Mouse (Mus musculus) midbrain, embryonic 12.5 days (tissue): ENCODE data around the gene Tgm1. TPM values are rescaled to one million over a fixed set of nuclear protein-coding genes. Genes with fewer than 3 reads are reported as not detected.
"Not testable (repeated sequence)": the region's sequence is repeated elsewhere in the genome, so short reads cannot be mapped to it uniquely, and the experiment has no call there.

Experiments used
- ATAC-seq: fragments of 200-750 bp; cut with Nextera tagmentation; 2 replicates; pipeline ENCODE4 v1.8.0; 2017; ENCODE audit warnings: low read depth, moderate TSS enrichment, moderate library complexity; ENCODE audit not compliant: low FRiP score
- H3K27ac ChIP-seq: fragments of 300-500 bp; sonication (generic); replicated peaks from 2 replicates; pipeline ENCODE4 v1.5.1; 2016; ENCODE audit warnings: mild to moderate bottlenecking
- H3K27me3 ChIP-seq: fragments of 300-500 bp; sonication (generic); 2 replicates; pipeline ENCODE4 v1.6.1; 2016; ENCODE audit warnings: mild to moderate bottlenecking
- H3K36me3 ChIP-seq: fragments of 300-500 bp; sonication (generic); 2 replicates; pipeline ENCODE4 v1.6.1; 2016
- H3K4me1 ChIP-seq: fragments of 300-500 bp; sonication (generic); 2 replicates; pipeline ENCODE4 v1.6.1; 2016
- H3K4me2 ChIP-seq: fragments of 300-500 bp; sonication (generic); replicated peaks from 2 replicates; pipeline ENCODE4 v1.6.1; 2016; ENCODE audit warnings: mild to moderate bottlenecking, moderate library complexity
- H3K4me3 ChIP-seq: fragments of 300-500 bp; sonication (generic); 2 replicates; pipeline ENCODE4 v1.5.1; 2016; ENCODE audit warnings: mild to moderate bottlenecking
- H3K9ac ChIP-seq: fragments of 300-500 bp; sonication (generic); replicated peaks from 2 replicates; pipeline ENCODE4 v1.6.1; 2016; ENCODE audit warnings: mild to moderate bottlenecking, moderate library complexity
- H3K9me3 ChIP-seq: fragments of 300-500 bp; sonication (generic); 2 replicates; pipeline ENCODE4 v1.6.1; 2016; ENCODE audit warnings: mild to moderate bottlenecking
- WGBS: fragments of 180-500 bp; shearing (Covaris S2); methylation state at CpG from one replicate; pipeline ENCODE4 v1.1.7; 2016; 5-methylcytosine and 5-hydroxymethylcytosine counted together
- polyA plus RNA-seq: library from polyadenylated mRNA; unstranded; fragments of >200 nt; fragmentation: Nextera tagmentation; extraction: Ambion mirVana; gene quantifications from 2 replicates; pipeline ENCODE4 v1.2.1, GENCODE M21; 2016

Gene Tgm1
- polyA plus RNA-seq, result 0.56 and 0.59 TPM in 2 replicates

DNA sequence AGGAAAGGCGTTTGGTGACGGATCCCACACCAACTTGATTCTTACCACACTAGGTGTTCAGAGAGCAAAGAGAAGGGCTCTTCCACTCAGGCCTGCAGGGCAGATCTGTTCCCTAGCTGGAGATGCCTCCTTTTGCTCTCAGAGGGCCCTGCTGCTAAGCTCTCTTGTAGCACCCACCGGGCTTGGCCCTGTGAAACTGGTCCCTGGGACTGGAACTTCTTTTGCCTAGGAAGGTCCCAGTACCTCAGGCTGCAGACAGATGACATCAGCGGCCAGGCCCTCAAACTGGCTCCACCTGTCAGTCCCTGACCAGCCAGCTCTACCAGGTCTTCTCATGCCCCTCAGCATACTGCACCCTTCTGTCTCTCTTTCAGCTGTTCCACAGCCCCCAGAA is at the start of gene Tgm1:
TSS of gene Tgm1 (minus strand) at position 198 of the 394 bp plus-strand sequence.
- 26% methylated on average over 4 of the region's 4 CpGs for WGBS
- Histone ChIP-seq H3K27me3 (peaks cover 26% of the 10 kb centered on the region), H3K4me2 (0 out of 2 replicates have a peak within 1 kb of the TSS, but pooled peaks have one; percentile 6), H3K4me3 (no peak within 1 kb of the TSS), H3K9me3 (no peaks in the 10 kb centered on the region), H3K36me3 (peaks cover 21% of the 10 kb centered on the region), H3K9ac (no peak within 1 kb of the TSS), H3K4me1 (peaks cover 3% of the 10 kb centered on the region; the same call in 1 of the 2 replicates), H3K27ac (no peak within 1 kb of the TSS)
- ATAC-seq, result no peak

- no peak overlapping the region for H3K9ac ChIP-seq
- no peak overlapping the region for H3K4me2 ChIP-seq
- no peak for ATAC-seq
- no peaks in the 10 kb centered on the region for H3K9me3 ChIP-seq
- no peak overlapping the region for H3K4me3 ChIP-seq
- no peak overlapping the region for H3K27ac ChIP-seq
- H3K4me1 ChIP-seq, result peaks cover 22% of the 10 kb centered on the region
- peaks cover 76% of the 10 kb centered on the region for H3K27me3 ChIP-seq
- no peaks in the 10 kb centered on the region for H3K36me3 ChIP-seq
- WGBS, result 69% methylated on average over 7 of the region's 7 CpGs
These were observed 49.4 kb upstream of the Tgm1 start for GRCm38 (mm10) chr14:55763166-55763565.

DNA sequence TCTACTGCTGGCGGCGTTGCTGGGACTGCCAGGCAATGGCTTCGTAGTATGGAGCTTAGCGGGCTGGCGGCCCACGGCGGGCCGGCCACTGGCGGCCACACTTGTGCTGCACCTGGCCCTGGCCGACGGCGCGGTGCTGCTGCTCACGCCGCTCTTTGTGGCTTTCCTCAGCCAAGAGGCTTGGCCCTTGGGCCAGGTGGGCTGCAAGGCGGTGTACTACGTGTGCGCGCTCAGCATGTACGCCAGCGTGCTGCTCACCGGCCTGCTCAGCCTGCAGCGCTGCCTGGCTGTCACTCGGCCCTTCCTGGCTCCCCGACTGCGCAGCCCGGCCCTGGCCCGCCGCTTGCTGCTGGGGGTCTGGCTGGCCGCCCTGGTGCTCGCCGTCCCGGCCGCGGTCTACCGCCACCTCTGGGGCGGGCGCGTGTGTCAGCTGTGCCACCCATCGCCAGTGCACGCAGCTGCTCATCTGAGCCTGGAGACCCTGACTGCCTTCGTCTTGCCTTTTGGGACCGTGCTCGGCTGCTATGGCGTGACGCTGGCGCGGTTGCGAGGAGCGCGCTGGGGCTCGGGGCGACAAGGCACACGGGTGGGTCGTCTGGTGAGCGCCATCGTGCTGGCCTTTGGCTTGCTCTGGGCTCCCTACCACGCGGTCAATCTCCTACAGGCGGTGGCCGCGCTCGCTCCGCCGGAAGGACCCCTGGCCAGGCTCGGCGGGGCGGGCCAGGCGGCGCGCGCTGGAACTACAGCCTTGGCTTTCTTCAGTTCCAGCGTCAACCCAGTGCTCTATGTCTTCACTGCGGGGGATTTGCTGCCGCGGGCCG is 48.5 kb upstream of the Tgm1 start:
- H3K4me2 ChIP-seq, result peak overlapping the region; percentile 95
- H3K27me3 ChIP-seq, result peaks cover 67% of the 10 kb centered on the region
- WGBS, result under 1% methylated on average over 77 of the region's 77 CpGs
- no peaks in the 10 kb centered on the region for H3K36me3 ChIP-seq
- H3K9ac ChIP-seq, result peak overlapping the region; percentile 69
- H3K4me1 ChIP-seq, result peaks cover 14% of the 10 kb centered on the region
- H3K9me3 ChIP-seq, result no peaks in the 10 kb centered on the region
- H3K27ac ChIP-seq, result 0 out of 2 replicates have a peak overlapping the region, but pooled peaks have one; percentile 12
- peak overlapping the region; percentile 53 for H3K4me3 ChIP-seq
- ATAC-seq, result peak; percentile 76

DNA sequence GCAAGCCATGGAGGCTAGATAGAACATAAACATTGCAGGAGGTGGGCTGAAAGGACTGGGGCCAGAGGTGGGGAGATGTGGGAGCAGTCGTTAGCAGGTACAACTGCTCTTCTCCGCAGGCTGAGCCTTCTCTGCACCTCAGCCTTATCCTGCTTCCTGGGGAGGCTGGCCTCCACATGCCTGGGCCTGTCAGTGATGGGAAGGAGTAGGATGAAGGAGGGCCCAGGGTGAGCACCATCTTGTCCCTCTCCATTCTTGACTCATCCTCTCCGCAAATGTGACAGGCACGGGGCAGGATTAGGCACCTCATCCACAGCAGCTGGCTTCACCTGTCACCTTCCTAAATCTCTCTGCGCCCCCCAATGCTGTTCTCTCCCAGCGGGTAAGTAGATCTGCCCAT is 47.4 kb upstream of the Tgm1 start, which contains the start of gene Ltb4r2:
TSS of gene Ltb4r2 (plus strand) at position 266 of the 400 bp plus-strand sequence.
- no peaks in the 10 kb centered on the region for H3K9me3 ChIP-seq
- H3K4me2 ChIP-seq, result peak within 1 kb of the TSS; percentile 95
- peaks cover 14% of the 10 kb centered on the region for H3K4me1 ChIP-seq
- H3K36me3 ChIP-seq, result peaks cover 1% of the 10 kb centered on the region; the same call in 1 of the 2 replicates
- H3K4me3 ChIP-seq, result peak within 1 kb of the TSS; percentile 53
- H3K9ac ChIP-seq, result peak within 1 kb of the TSS; percentile 69
- no peak for ATAC-seq
- 78% methylated on average over 6 of the region's 6 CpGs for WGBS
- peaks cover 58% of the 10 kb centered on the region for H3K27me3 ChIP-seq
- H3K27ac ChIP-seq, result 0 out of 2 replicates have a peak within 1 kb of the TSS, but pooled peaks have one; percentile 12

DNA sequence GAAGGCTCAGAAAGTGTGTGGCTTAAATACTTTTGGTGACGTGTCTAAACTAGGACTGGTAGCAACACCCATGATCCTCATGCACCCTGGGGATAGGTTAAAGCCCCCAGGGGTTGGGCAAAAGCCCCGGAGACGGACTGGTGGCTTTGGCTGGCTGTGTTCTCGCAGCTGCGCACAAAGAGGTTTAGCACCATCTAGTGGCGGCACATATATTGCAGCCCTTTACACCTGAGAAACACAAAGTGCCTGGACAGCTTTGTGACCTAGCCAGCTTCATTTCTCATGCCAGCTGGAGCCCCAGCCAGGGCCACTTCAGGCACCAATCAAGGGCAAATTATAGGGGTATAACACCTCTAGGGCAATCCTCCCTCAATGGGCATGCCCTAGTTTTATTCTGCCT is 46.4 kb upstream of the Tgm1 start:
- ATAC-seq, result peak; percentile 28
- not testable (repeated sequence) for H3K4me3 ChIP-seq
- peak overlapping the region; percentile 34 for H3K4me2 ChIP-seq

DNA sequence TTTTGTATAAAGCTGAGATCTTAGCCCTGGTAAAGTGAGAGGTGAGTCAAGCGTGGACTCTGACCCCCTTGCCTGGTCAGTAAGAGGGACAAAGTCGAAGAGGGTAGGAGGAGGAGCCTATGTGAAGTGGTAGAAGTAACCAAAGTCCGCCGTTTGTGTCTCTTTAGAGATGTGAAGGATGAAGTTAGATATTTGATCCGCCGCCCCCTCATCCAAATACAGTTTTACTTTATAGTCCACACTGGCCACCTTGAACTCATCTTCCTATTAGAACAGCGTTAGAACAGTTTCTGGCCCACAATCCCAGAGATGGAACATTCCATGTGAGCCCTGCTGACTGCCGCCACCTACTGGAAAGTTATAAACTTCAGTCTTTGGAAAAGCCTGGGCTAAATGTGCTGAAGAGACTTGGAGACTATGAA is 44.6 kb upstream of the Tgm1 start, which contains the start of gene Cideb:
TSS of gene Cideb (minus strand) at position 96 of the 422 bp plus-strand sequence.
- no peak within 1 kb of the TSS for H3K27ac ChIP-seq
- H3K4me2 ChIP-seq, result no peak within 1 kb of the TSS
- no peaks in the 10 kb centered on the region for H3K9me3 ChIP-seq
- H3K9ac ChIP-seq, result no peak within 1 kb of the TSS
- H3K4me3 ChIP-seq, result no peak within 1 kb of the TSS
- no peak for ATAC-seq
- peaks cover 32% of the 10 kb centered on the region for H3K27me3 ChIP-seq
- 18% methylated on average over 8 of the region's 8 CpGs for WGBS
- peaks cover 14% of the 10 kb centered on the region for H3K4me1 ChIP-seq
- peaks cover 29% of the 10 kb centered on the region for H3K36me3 ChIP-seq

More for the DNA sequence above, 46.4 kb upstream of the Tgm1 start:
- not testable (repeated sequence) for H3K9me3 ChIP-seq, H3K27ac ChIP-seq, H3K9ac ChIP-seq
- Histone ChIP-seq H3K4me1 (peaks cover 14% of the 10 kb centered on the region), H3K36me3 (peaks cover 11% of the 10 kb centered on the region), H3K27me3 (peaks cover 48% of the 10 kb centered on the region)
- 0% methylated on average over 6 of the region's 6 CpGs for WGBS

DNA sequence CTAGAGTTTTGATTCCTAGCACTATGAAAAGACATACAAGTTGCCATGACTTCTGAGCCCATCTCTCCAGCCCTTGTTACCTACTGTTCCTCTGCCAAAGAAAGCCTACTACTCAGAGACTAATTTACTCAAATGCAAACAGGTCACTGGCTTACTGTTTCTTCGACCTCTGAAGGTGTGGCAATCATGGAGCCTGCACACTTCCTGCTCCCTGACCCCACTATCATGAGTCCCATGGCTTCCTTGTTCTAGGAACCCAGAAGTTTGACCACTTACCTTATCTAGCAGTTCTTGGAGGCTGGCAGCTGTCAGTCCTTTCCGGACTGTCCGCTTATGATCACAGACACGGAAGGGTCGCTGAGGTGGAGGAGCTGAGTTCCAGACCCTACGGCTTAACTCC is 43.8 kb upstream of the Tgm1 start:
- Histone ChIP-seq H3K9me3 (no peaks in the 10 kb centered on the region), H3K9ac (no peak overlapping the region), H3K27me3 (peaks cover 24% of the 10 kb centered on the region), H3K27ac (no peak overlapping the region), H3K36me3 (peaks cover 37% of the 10 kb centered on the region), H3K4me2 (no peak overlapping the region), H3K4me1 (peaks cover 10% of the 10 kb centered on the region), H3K4me3 (no peak overlapping the region)
- no peak for ATAC-seq
- WGBS, result 89% methylated on average over 6 of the region's 6 CpGs

DNA sequence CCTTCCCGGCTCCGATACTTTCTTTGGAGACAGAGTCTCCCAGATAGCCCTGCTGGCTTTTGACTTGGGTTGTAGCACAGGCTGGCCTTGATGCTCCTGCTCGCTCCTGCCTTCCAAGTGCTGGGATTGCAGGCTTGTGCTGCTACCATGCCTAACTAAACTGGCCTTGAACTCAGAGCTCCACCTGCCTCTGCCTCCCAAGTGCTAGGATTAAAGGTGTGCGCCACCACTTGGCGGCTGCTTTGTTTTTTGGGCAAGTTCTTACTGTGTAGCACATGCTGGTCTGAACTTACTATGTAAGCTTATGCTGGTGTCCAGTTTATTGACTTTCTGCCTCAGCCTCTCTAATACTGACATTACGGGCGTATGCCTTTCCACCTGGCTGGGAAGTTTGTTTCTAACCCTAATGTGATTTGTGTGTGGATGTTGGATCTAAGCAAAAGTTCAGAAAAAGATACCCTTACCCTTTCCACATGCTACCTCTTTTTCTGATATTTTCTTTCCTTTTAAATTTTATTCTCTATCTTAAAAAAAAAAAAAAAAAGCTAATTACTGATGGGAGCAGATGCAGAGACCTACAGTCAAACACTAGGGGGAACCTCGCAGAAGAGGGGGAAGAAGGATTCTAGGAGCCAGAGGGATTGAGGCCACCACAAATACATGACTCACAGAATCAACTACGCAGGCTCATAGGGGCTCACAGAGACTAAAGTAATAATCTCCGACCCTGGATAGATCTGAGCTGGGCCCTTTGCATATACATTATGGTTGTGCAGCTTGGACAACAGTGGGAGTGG is 33.5 kb upstream of the Tgm1 start:
- Histone ChIP-seq H3K4me3 (peak overlapping the region; percentile 92; the same call in 1 of the 2 replicates), H3K27me3 (no peaks in the 10 kb centered on the region), H3K4me1 (peaks cover 29% of the 10 kb centered on the region), H3K9ac (no peak overlapping the region), H3K4me2 (peak overlapping the region; percentile 96; the same call in 1 of the 2 replicates), H3K27ac (no peak overlapping the region), H3K9me3 (no peaks in the 10 kb centered on the region), H3K36me3 (peaks cover 39% of the 10 kb centered on the region)
- WGBS, result 93% methylated on average over 10 of the region's 10 CpGs
- no peak for ATAC-seq

DNA sequence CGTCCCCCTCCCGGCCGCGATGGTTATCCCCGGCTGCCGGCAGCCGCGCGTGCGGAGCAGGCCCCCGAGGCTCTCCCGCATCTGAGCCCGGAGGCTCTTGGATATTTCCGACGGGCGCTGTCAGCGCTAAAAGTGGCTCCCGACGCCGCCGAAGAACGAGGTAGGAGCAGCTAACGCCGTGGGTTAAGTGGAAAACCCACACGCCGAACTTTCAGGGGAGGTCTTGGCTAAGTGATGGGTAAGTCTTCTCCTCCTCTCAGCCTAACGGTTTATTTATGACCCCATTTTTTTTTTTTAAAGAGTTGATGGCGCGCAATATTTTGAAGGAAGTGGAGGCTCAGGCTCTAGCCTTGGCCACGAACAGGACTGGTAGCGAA is 32.1 kb upstream of the Tgm1 start:
- no peak overlapping the region for H3K27ac ChIP-seq
- no peaks in the 10 kb centered on the region for H3K9me3 ChIP-seq
- no peak; the same call in 1 of the 2 replicates for ATAC-seq
- H3K4me3 ChIP-seq, result peak overlapping the region; percentile 92
- peaks cover 29% of the 10 kb centered on the region for H3K4me1 ChIP-seq
- peak overlapping the region; percentile 83 for H3K9ac ChIP-seq
- under 1% methylated on average over 31 of the region's 31 CpGs for WGBS
- peak overlapping the region; percentile 96 for H3K4me2 ChIP-seq
- no peaks in the 10 kb centered on the region for H3K27me3 ChIP-seq
- H3K36me3 ChIP-seq, result peaks cover 28% of the 10 kb centered on the region

GRCm38 (mm10) chr14:55745180-55745860 is 31.6 kb upstream of the Tgm1 start, which contains the start of the genes Dhrs1 and Nop9:
Dhrs1 (minus strand) TSS chr14:55745690.
Nop9 (plus strand) TSS chr14:55745693.
- Histone ChIP-seq H3K4me1 (peaks cover 29% of the 10 kb centered on the region), H3K4me2 (peak within 1 kb of the TSS; percentile 96), H3K4me3 (peak within 1 kb of the TSS; percentile 92), H3K27ac (no peak within 1 kb of the TSS), H3K27me3 (no peaks in the 10 kb centered on the region), H3K36me3 (peaks cover 29% of the 10 kb centered on the region), H3K9me3 (no peaks in the 10 kb centered on the region), H3K9ac (peak within 1 kb of the TSS; percentile 83)
- peak; percentile 88 for ATAC-seq
- WGBS, result 1% methylated on average over 48 of the region's 48 CpGs

GRCm38 (mm10) chr14:55743711-55744110 is 30.0 kb upstream of the Tgm1 start:
- H3K9me3 ChIP-seq, result no peaks in the 10 kb centered on the region
- no peak overlapping the region for H3K27ac ChIP-seq
- ATAC-seq, result peak; percentile 61
- no peaks in the 10 kb centered on the region for H3K27me3 ChIP-seq
- 26% methylated on average over 10 of the region's 10 CpGs for whole genome bisulfite sequencing
- no peak overlapping the region for H3K9ac ChIP-seq
- H3K4me1 ChIP-seq, result peaks cover 29% of the 10 kb centered on the region
- H3K36me3 ChIP-seq, result peaks cover 29% of the 10 kb centered on the region
- H3K4me3 ChIP-seq, result no peak overlapping the region
- H3K4me2 ChIP-seq, result 0 out of 2 replicates have a peak overlapping the region, but pooled peaks have one; percentile 7
